Mouse (Mus musculus): Measurements from ENCODE around the gene Cers2.

DNA sequence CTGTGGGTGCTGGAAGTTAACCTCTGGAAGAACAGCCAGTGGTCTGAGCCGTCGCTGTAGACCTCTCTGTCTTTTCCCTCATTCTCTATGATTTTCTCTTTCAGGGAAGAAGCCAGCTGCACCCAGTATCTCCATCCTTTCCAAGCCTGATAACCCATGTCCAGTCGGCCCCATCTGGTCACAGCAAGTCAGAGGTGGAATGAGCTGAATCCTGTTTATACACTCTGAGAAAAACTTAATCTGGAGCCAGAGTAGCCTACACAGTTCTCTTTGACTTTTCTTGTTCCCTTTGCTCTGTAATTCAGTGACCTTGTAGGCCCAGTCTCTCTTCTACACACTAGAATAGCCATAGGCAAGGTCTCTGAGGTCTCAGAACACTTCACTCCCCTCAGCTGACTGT lies 27.1 kb upstream of the Cers2 start:
- TF ChIP-seq CTCF (IDR thresholded peaks at IDR 0.05; ENCODE audit: borderline replicate concordance, insufficient read depth, low read length) (no peak), POLR2A (IDR thresholded peaks at IDR 0.05; ENCODE audit: low read depth, low read length) (no peak)

Measured in embryonic fibroblast, embryonic 13.5 days (primary cell).